Mouse (Mus musculus) adrenal gland, postnatal 10 days (tissue): ENCODE measurements around the gene Mlc1. TPM values are rescaled to one million over a fixed set of nuclear protein-coding genes. Genes with fewer than 3 reads are reported as not detected.

Experiments used
- DNase-seq: peaks from one replicate; pipeline ENCODE4 v3.0.0; 2021; ENCODE audit warnings: mixed read lengths
- total RNA-seq, 2 experiments: library from RNA; stranded (reverse); gene quantifications; 2 replicates each; pipeline ENCODE4 v1.2.3; 2021

Gene Mlc1
- total RNA-seq, 2 experiments from 2014 or later, result 0.09 TPM; not detected in 1

DNA sequence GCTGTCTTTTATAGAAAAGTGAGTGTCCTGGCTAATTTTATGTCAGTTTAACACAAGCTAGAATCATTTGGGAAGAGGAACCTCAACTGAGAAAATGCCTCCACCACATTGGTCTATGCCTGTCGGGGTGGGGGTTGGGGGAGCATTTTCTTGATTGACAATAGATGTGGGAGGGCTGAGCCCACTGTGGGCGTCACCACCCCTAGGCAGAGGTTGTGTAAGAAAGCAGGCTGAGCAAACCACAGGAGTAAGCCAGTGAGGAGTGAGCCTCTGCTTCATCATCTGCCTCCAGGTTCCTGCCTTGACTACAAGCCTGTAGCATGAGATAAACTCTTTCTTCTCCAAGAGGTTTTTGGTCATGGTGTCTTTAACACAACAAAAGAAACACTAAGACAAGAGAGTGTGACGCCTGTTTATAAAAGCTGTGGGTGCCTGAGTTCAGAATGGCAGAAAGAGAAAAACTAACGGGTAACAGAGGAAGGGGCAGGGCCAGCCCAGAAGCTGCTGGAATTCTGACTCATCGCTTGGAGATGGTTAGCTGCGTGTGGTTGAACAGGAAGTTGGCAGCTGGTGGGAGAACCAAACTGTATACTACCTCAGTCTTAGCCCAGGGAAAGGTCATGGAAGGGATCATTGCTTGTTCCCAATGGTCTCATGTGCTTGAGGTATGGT, 42.1 kb downstream of the Mlc1 start:
- no peak for DNase-seq

DNA sequence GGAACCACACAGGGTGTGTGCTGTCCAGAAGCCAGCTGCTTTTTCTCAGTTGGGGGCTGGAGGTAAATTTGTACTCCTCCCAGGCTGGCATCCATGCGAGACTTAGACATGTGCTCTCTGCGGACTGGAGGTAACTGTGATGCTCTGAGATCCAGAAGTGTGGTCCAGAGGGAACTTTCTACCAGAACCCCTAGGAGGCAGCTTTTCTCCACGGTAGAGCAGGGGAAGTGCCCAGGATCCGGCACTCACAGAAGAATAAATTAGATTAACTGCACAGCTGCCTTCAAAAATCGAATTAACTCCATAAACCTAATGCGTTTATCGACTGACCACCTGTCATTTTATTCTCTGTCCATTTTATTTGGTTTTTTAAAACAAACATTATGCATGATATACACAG, 44.7 kb downstream of the Mlc1 start:
- peak; percentile 36 for DNase-seq

DNA sequence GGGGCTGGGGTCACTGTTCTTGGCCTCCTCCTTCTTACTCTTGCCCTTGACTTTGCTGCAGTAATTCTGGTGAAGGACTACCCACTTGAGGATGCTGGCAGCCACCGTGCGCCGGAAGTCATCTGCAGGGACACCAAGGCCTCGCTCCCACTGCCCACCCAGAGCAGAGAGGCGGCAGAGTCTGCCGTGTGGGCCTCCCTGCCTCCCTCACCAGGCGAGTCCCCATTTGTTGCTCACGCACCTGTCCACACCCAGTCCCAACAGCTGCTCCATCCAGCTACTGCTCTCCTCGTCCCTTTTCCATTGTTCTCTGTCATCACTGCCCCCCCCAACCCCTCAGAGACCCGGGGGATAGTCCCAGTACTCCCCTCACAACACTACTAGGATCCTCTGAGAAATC, 46.1 kb downstream of the Mlc1 start:
- DNase-seq, result no peak

DNA sequence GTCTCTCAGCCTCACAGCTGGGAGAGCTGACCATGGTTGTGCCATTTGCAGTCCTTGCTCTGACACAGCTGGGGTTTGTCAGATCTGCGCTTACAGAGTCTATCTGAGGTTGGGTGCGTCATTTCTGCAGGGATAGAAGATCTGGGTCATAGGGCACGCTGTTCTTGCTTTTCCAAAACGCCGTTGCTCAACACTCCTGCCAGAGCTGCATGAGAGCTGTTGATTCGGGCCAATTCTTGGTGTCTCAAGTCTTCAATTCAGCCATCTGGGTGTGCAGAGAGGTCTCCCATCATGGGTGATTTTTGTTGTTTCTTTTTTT, 56.9 kb downstream of the Mlc1 start:
- peak; percentile 59 for DNase-seq

DNA sequence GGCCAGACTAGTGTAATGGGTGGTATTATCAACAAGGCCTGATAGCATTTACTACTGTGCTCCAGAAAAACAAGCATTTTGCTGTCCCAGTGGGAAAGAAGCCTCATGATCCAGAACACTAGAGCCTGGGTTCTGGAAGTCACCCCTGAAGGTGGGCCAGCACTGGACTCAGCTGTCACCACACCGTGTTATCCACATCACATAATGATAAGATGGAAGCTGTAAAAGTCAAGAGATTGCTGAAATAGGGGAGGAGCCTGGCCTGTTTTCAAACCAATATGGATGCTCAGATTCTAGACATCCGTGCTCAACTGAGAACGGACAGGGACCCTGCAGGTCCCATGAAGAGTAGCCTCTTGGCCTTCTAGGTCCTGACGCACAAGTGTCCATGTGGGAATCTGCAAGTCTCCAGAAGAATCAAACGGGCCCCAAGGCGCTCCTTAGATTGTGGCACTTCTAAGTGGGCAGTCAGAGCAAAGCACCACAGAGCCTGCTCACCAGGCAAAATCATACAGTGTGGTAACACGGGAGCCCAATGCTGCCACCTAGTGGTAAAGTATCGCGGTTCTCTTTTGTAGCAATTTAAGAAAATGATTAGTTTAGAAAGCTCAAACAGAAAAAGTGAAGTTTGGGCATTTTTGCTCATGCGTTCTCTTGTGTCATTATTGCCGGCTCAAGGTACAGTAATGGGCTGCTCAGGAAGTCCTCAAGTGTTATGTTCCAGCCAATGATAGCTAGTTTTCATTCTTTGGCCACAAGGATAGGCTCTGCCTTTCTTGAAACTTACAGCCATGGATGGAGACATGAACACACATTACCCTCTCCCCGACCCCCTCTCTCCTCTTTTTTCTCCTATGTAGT, 57.4 kb downstream of the Mlc1 start:
- peak; percentile 87 for DNase-seq

DNA sequence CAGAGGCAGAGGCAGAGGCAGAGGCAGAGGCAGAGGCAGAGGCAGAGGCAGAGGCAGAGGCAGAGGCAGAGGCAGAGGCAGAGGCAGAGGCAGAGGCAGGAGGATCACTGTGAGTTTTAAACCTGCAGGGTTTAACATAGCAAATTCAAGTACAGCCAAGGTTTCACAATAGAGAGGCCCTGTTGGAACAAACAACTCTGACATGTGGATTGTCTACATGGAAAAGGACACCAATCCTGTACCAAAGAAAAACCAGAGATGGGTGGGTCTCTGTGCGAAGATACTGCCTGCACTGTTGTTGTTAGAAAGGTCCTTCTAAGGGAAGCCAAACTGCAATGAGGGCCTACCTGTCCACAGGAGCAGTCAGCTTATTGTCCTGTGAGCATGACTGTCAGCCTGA, 58.7 kb downstream of the Mlc1 start:
- no peak for DNase-seq

DNA sequence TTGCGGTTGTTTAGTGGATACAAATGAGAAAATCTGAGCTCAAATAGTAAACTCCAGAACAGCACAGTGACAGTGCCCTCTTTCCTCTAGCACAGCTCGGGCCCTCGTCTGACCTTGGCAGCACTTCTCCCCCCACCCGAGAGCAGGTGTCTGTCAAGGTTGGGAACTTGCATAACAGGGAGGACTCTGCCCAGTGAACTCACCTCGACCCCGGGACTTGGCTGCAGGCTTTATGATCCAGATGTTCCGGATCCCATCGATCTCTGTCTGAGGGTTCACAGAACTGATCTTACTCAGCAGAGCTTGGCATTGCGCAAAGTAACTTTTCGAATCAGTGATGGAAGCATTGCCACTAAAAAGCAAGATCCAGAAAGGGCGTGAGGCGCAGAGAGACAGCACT, 59.5 kb downstream of the Mlc1 start:
- peak; percentile 86 for DNase-seq

DNA sequence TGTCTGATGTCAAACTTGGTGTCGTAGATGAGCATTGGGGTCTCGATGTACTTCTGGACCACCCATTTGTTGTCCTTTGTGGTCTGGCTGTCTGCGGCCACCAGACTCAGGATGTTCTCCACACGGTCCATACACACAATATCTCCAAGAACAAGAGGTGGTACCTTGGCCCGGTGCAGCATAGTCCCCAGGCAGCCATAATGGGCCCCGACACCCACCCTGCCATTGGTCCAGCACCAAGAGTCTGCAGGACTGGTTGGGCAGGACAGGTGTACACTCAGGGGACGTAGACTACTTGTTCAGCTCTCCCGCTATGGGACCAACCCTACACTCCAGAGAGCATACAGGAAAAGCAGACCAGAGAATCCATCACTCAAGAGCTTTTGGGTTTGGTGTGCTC, 61.7 kb downstream of the Mlc1 start:
- no peak for DNase-seq

DNA sequence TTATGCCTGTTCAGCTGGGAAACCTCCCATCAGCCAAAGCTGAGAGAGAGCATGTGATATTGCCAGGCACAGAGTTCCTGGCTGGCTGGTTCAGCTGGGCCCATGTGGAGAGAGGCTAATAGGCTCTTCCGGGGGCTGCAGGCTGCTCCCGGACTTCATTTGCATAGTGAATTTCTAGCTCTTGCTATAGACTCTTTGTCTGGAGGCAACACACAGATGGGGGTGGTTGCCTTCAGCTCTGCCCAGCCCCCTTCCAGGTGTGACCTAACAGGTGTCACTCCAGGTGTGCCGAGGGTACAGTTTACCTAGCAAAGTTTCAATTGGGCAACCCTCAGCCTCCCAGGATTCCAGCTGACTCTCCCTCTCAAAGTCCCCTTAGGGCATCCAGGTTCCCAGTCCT, 62.4 kb downstream of the Mlc1 start:
- DNase-seq, result no peak

DNA sequence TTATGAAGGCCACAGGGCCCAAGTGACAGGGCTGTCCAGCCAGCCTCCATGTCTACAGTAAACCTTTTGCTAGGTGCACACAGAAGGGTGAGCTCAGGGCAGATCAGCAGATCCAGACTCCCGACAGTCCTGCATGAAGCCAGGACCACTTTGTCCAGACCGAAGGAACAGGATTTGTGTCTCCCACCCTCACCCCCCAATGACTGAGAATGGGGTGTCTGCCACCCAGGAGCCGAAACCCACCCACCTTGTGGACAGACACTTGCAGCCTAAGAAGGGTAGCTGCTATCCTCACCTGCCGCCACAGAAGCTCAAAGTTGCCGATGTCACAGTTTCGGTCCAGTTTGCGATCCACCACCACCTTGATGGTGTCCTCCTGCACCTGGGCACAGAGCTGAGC, 63.8 kb downstream of the Mlc1 start:
- no peak for DNase-seq

DNA sequence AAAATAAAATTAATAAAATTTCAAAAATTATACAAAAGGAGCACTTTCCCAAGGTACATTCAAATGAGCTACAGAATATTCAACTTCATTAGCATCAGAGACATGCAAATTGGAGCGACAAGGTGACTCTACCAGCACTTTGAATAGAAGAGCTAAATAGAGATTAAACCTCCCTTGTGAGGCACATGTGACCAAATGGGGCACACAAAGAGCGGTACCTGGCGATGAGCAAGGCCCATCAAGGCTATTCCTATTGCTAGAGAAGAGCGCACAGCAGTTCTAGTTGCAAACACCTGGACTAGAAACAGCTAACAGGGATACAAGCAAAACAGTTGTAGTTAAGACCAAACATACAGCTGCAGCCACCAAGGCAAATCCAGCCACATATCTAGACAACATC, 72.5 kb downstream of the Mlc1 start:
- DNase-seq, result no peak

Other genes with a start within 250 kb of the Mlc1 start
- 10 to 100 TPM; 46.4 to 46.9 TPM for gene Brd1, start 244.8 kb downstream of the Mlc1 start, total RNA-seq
- 10 to 100 TPM; 10.8 to 11.1 TPM for gene Zbed4, start 227.3 kb downstream of the Mlc1 start, total RNA-seq
- gene Alg12, start 159.7 kb downstream of the Mlc1 start, total RNA-seq, result 10 to 100 TPM; 10.4 to 10.7 TPM
- 10 to 100 TPM; 26.6 to 34.4 TPM for gene Creld2, start 159.4 kb downstream of the Mlc1 start, total RNA-seq
- 10 to 100 TPM; 41.2 to 76.8 TPM for gene Pim3, start 116.8 kb downstream of the Mlc1 start, total RNA-seq
- not detected for gene Ttll8, start 24.6 kb downstream of the Mlc1 start, total RNA-seq
- not detected for gene Mov10l1, start 3.9 kb upstream of the Mlc1 start, total RNA-seq
- gene Panx2, start 80.7 kb upstream of the Mlc1 start, total RNA-seq, result 1 to 10 TPM; 1.5 to 1.9 TPM
- 10 to 100 TPM; 42.9 to 48.5 TPM for gene Trabd, start 96.1 kb upstream of the Mlc1 start, total RNA-seq
- 10 to 100 TPM; 29.8 to 29.9 TPM for gene Selenoo, start 110.1 kb upstream of the Mlc1 start, total RNA-seq
- 10 to 100 TPM; 13.5 to 18.6 TPM for gene Tubgcp6, start 144.1 kb upstream of the Mlc1 start, total RNA-seq
- gene Hdac10, start 149.7 kb upstream of the Mlc1 start, total RNA-seq, result 10 to 100 TPM; 10.5 to 17.8 TPM
- gene Mapk12, start 161.7 kb upstream of the Mlc1 start, total RNA-seq, result 10 to 100 TPM; 10.1 to 19.3 TPM
- gene Mapk11, start 170.6 kb upstream of the Mlc1 start, total RNA-seq, result 1 to 10 TPM; 5.1 to 7.3 TPM
- gene Plxnb2, start 201.8 kb upstream of the Mlc1 start, total RNA-seq, result 100 to 1,000 TPM in 1 of 2 experiments, 10 to 100 TPM in 1; 96.8 to 105 TPM
- 1 to 10 TPM; 4.7 to 7.4 TPM for gene Dennd6b, start 217.5 kb upstream of the Mlc1 start, total RNA-seq
- 10 to 100 TPM; 41.8 to 52.0 TPM for gene Ppp6r2, start 232.5 kb upstream of the Mlc1 start, total RNA-seq